Mouse (Mus musculus): Measurements from ENCODE around the gene Pjvk. TPM values are rescaled to one million over a fixed set of nuclear protein-coding genes. Genes with fewer than 3 reads are reported as not detected.

The Pjvk gene
- total RNA-seq, 1 experiment from 2014 or later, result not detected

DNA sequence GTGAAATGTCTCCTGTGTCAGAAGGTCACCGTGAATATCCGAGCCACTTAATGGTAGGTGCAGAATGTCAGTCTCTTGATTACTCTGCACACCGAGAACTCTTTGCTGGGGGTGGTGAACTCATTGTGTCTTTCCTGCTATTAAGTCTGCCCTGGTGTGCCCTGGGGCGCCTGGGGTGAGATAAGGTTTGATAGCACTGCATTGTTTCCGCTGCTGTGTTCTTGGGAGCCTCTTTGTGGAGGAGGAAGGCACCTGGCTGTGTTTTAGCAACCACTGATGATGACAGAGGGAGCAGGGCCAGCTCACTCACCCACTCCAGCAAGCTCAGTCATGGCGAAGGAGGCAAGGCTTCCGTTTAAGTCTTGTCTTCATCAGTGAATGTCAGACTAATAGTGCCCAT is 39.9 kb downstream of the Pjvk start:
- ATAC-seq (replicated peaks in 1 of 2; ENCODE audit: insufficient read depth in 1 of 2, low FRiP score in 2 of 2, low TSS enrichment in 1 of 2, low read depth in 1 of 2, poor library complexity in 2 of 2, severe bottlenecking in 2 of 2), result no peak

DNA sequence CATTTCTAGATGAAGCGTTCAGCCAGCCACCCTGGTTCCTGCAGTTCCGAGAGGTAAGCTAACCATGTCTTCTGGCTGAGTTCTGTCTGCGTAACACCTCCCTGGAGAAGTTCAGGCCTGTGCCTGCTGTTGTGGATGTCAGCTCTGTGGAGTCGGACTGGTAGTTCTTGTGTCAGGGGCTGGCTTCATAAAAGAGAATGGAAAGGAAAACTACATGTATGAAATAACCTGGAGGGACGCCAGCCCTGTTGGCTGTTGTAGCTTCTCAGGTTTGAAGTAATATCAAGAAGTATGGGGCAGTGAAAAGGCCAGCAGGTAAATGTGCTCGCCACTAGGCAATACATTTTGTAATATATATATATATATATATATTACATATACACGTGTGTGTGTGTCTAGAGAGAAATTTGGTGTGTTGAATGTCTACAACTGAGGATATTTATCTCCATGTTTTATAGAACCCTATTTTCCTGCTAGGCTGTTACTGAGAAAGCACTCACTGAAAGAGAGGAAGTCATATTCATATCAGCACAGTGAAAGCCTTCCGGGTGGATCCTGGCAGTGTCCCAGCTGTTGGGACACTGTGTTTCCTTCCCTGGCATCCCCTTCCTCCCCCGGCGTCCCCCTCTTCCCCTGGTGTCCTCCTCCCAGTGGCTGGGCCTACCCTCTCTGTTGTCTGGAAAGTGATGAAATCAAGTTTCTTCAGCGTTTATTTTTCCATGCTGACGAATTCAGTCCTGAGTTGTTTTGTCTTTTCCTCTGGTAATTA is 42.3 kb downstream of the Pjvk start:
- peak; percentile 82 to 83; a peak in 3 of 4 replicates for ATAC-seq (replicated peaks in 1 of 2; ENCODE audit: insufficient read depth in 1 of 2, low FRiP score in 2 of 2, low TSS enrichment in 1 of 2, low read depth in 1 of 2, poor library complexity in 2 of 2, severe bottlenecking in 2 of 2)

DNA sequence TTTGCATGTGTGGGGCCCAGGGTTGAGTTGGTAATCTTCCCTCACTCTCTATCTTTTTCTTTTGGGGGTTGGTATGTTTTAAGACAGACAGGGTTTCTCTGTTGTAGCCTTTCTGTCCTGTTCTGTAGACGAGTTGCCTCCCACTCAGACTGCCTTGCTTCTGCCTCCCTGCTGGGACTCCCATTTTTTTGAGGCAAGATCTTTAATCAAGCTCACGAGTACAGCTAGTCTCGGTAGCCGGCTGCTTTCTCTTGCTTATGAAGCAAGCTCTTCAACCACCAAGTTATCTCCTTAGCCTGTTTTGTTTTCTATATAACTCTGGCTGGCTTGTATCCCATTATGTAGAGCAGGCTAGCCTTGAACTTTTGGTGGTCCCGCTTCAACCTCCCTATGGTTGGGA is 45.5 kb downstream of the Pjvk start:
- ATAC-seq (replicated peaks in 1 of 2; ENCODE audit: insufficient read depth in 1 of 2, low FRiP score in 2 of 2, low TSS enrichment in 1 of 2, low read depth in 1 of 2, poor library complexity in 2 of 2, severe bottlenecking in 2 of 2), result no peak

DNA sequence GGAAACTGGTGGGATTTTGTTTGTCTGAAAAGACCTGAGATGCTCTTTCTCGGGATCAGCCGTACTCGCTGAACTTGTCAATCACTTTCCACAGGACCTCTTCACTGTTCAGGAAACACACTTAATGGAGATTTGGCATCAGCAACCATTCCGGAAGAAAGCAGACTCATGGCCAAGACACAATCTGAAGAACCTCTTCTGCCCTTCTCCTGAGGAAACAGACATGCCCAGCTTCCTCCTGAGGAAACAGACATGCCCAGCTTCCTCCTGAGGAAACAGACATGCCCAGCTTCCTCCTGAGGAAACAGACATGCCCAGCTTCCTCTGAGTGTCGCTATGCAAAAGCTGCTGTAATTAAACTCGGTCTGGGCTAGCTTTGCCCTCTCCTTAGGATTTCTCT is 47.0 kb downstream of the Pjvk start:
- ATAC-seq (replicated peaks in 1 of 2; ENCODE audit: insufficient read depth in 1 of 2, low FRiP score in 2 of 2, low TSS enrichment in 1 of 2, low read depth in 1 of 2, poor library complexity in 2 of 2, severe bottlenecking in 2 of 2), result peak; percentile 47 to 48; a peak in 3 of 4 replicates

DNA sequence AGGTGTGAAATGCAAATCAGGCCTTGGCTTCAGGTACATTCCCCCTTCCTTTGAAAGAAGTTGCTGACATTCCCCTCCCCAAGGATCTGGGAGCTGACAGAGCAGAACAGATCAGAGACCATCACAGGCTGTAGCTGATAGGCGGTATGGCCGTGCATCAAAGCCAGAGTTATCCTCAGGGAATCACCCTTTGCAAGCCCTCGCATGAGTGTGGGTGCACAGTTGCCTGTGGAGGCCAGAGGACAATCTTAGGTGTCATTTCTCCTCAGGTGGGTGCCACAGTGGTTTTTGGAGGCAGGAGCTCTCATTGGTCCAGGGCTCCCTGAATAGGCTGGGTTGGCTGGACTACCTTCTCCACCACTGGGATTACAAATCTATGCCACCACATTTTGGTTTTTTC is 53.9 kb downstream of the Pjvk start:
- ATAC-seq (replicated peaks in 1 of 2; ENCODE audit: insufficient read depth in 1 of 2, low FRiP score in 2 of 2, low TSS enrichment in 1 of 2, low read depth in 1 of 2, poor library complexity in 2 of 2, severe bottlenecking in 2 of 2), result no peak

DNA sequence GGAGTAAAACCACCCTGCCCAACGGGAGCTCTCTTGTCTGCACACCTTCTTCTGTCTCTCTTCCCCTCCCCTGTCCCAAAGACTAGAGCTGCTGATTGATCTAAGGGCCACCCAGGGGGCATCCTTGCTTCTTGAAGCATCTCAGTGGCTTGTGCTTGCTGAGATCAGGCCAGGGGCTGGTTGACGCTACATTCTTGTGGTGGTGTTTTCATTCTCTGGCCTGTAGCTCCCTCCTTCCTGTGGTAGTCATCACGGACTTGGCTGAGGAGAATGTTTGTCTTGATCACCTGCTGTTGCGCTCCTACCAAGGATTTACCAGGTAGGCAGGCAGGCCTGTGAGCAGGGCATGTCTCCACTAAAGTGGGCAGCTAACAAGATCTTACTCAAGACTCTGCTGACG is 54.5 kb downstream of the Pjvk start:
- ATAC-seq (replicated peaks in 1 of 2; ENCODE audit: insufficient read depth in 1 of 2, low FRiP score in 2 of 2, low TSS enrichment in 1 of 2, low read depth in 1 of 2, poor library complexity in 2 of 2, severe bottlenecking in 2 of 2), result no peak

DNA sequence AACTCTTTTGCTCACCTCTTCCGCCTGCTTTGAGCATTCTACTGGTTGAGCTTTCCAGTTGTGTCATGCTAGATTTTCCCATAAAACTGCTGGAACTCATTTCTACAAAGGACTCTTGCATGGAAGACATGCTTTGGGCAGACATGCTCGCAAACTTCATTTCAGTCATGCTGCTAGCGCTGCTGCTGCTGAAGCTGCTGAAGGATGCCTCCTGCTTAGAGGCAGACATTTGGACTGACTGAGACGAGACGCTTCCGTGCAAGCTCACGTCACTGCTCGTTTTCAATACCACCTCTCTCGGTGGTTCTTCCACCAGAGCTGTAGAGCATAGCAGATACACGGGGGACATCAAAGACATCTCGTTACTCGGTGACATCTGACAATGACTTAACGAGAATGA is 57.4 kb downstream of the Pjvk start:
- ATAC-seq (replicated peaks in 1 of 2; ENCODE audit: insufficient read depth in 1 of 2, low FRiP score in 2 of 2, low TSS enrichment in 1 of 2, low read depth in 1 of 2, poor library complexity in 2 of 2, severe bottlenecking in 2 of 2), result no peak

Other genes with a start within 250 kb of the Pjvk start
- not detected in 2 replicates for gene Osbpl6, start 242.0 kb upstream of the Pjvk start, total RNA-seq (2017)
- gene Prkra, start 461 bp upstream of the Pjvk start, total RNA-seq (2017), result 11.9 and 17.6 TPM in 2 replicates
- gene Fkbp7, start 24.6 kb downstream of the Pjvk start, total RNA-seq (2017), result 15.5 and 16.3 TPM in 2 replicates
- 25.3 and 28.1 TPM in 2 replicates for gene Plekha3, start 26.8 kb downstream of the Pjvk start, total RNA-seq (2017)